Mouse (Mus musculus) E14TG2a.4 (cell line): ENCODE data around the gene Ccser1.
A peak's percentile ranks its signal among the peaks of the same experiment; 100 is the strongest.

Experiments
- CTCF ChIP-seq: conservative IDR thresholded peaks from 2 replicates; pipeline ENCODE4 v1.5.1; 2014; ENCODE audit warnings: low read length
- NANOG ChIP-seq: IDR thresholded peaks from 2 replicates; pipeline ENCODE4 v1.6.1; 2014; ENCODE audit warnings: borderline replicate concordance, low read length, mixed read lengths

- TF ChIP-seq CTCF (no peak), NANOG (peak; percentile 34; the same call in 1 of the 2 replicates)
Observed at GRCm38 (mm10) chr6:61953703-61954102, 773.6 kb downstream of the Ccser1 start.
